Mouse (Mus musculus): ENCODE measurements at regions not wholly inside any gene's neighbourhood (a gene's known extent, or its start where the extent isn't known, plus 50 kb on each side); places are given as distances from the start of the nearest gene placed in this dataset.

- Histone ChIP-seq H3K4me1 (ENCODE audit: control insufficient read depth, insufficient read depth, low read length) (no peaks in the 10 kb centered on the region), H3K36me3 (ENCODE audit: control insufficient read depth, insufficient read depth, low read length) (no peaks in the 10 kb centered on the region), H3K9ac (ENCODE audit: low read depth, low read length) (no peak overlapping the region), H3K79me2 (ENCODE audit: control insufficient read depth, insufficient read depth, low read length) (no peaks in the 10 kb centered on the region), H3K27ac (replicated peaks; ENCODE audit: insufficient read depth, low read depth, low read length) (no peak overlapping the region), H3K27me3 (ENCODE audit: control insufficient read depth, insufficient read depth, low read length) (no peaks in the 10 kb centered on the region), H3K4me3 (ENCODE audit: insufficient read depth, low read depth, low read length) (no peak overlapping the region)
- WGBS, result 46% methylated on average over 2 of the region's 2 CpGs
- no peak for TF ChIP-seq CTCF (IDR thresholded peaks at IDR 0.05; ENCODE audit: low read depth, low read length)
- no peak for DNase-seq (ENCODE audit: extremely low read depth, low read depth, low spot score)
These were observed 809.2 kb downstream of the Robo1 start for GRCm38 (mm10) chr16:73117338-73117737.

GRCm38 (mm10) chr16:73108021-73108452, 799.9 kb downstream of the Robo1 start:
- no peaks in the 10 kb centered on the region for H3K4me1 ChIP-seq (ENCODE audit: control insufficient read depth, insufficient read depth, low read length)
- H3K36me3 ChIP-seq (ENCODE audit: control insufficient read depth, insufficient read depth, low read length), result no peaks in the 10 kb centered on the region
- TF ChIP-seq POLR2A (IDR thresholded peaks at IDR 0.05; ENCODE audit: extremely low read depth, insufficient read depth, low read length) (no peak), CTCF (IDR thresholded peaks at IDR 0.05; ENCODE audit: low read depth, low read length) (no peak)
- no peak overlapping the region for H3K9ac ChIP-seq (ENCODE audit: low read depth, low read length)
- H3K79me2 ChIP-seq (ENCODE audit: control insufficient read depth, insufficient read depth, low read length), result no peaks in the 10 kb centered on the region
- WGBS, result 86% methylated on average over 7 of the region's 7 CpGs
- H3K27ac ChIP-seq (replicated peaks; ENCODE audit: insufficient read depth, low read depth, low read length), result no peak overlapping the region
- no peak overlapping the region for H3K4me3 ChIP-seq (ENCODE audit: insufficient read depth, low read depth, low read length)
- no peaks in the 10 kb centered on the region; the same call in 1 of the 2 replicates for H3K27me3 ChIP-seq (ENCODE audit: control insufficient read depth, insufficient read depth, low read length)
- no peak for DNase-seq (ENCODE audit: extremely low read depth, low read depth, low spot score)

GRCm38 (mm10) chr16:73107608-73108007, 799.5 kb downstream of the Robo1 start:
- Histone ChIP-seq H3K27ac (replicated peaks; ENCODE audit: insufficient read depth, low read depth, low read length) (no peak overlapping the region), H3K4me1 (ENCODE audit: control insufficient read depth, insufficient read depth, low read length) (no peaks in the 10 kb centered on the region), H3K9ac (ENCODE audit: low read depth, low read length) (no peak overlapping the region), H3K36me3 (ENCODE audit: control insufficient read depth, insufficient read depth, low read length) (no peaks in the 10 kb centered on the region), H3K4me3 (ENCODE audit: insufficient read depth, low read depth, low read length) (no peak overlapping the region), H3K79me2 (ENCODE audit: control insufficient read depth, insufficient read depth, low read length) (no peaks in the 10 kb centered on the region), H3K27me3 (ENCODE audit: control insufficient read depth, insufficient read depth, low read length) (no peaks in the 10 kb centered on the region; the same call in 1 of the 2 replicates)
- no peak for TF ChIP-seq CTCF (IDR thresholded peaks at IDR 0.05; ENCODE audit: low read depth, low read length)
- no peak for DNase-seq (ENCODE audit: extremely low read depth, low read depth, low spot score)
- 89% methylated on average over 9 of the region's 9 CpGs for WGBS

GRCm38 (mm10) chr16:73105496-73105895, 797.4 kb downstream of the Robo1 start:
- DNase-seq (ENCODE audit: extremely low read depth, low read depth, low spot score), result no peak
- no peaks in the 10 kb centered on the region for H3K79me2 ChIP-seq (ENCODE audit: control insufficient read depth, insufficient read depth, low read length)
- H3K4me3 ChIP-seq (ENCODE audit: insufficient read depth, low read depth, low read length), result no peak overlapping the region
- WGBS, result 80% methylated on average over 10 of the region's 10 CpGs
- H3K4me1 ChIP-seq (ENCODE audit: control insufficient read depth, insufficient read depth, low read length), result no peaks in the 10 kb centered on the region
- no peaks in the 10 kb centered on the region; the same call in 1 of the 2 replicates for H3K27me3 ChIP-seq (ENCODE audit: control insufficient read depth, insufficient read depth, low read length)
- no peak for TF ChIP-seq POLR2A (IDR thresholded peaks at IDR 0.05; ENCODE audit: extremely low read depth, insufficient read depth, low read length)
- TF ChIP-seq CTCF (IDR thresholded peaks at IDR 0.05; ENCODE audit: low read depth, low read length), result no peak
- H3K36me3 ChIP-seq (ENCODE audit: control insufficient read depth, insufficient read depth, low read length), result no peaks in the 10 kb centered on the region
- no peak overlapping the region for H3K27ac ChIP-seq (replicated peaks; ENCODE audit: insufficient read depth, low read depth, low read length)
- no peak overlapping the region for H3K9ac ChIP-seq (ENCODE audit: low read depth, low read length)

GRCm38 (mm10) chr16:73100273-73100672, 792.2 kb downstream of the Robo1 start:
- 78% methylated on average over 8 of the region's 8 CpGs for WGBS
- no peak for DNase-seq (ENCODE audit: extremely low read depth, low read depth, low spot score)
- Histone ChIP-seq H3K4me1 (ENCODE audit: control insufficient read depth, insufficient read depth, low read length) (no peaks in the 10 kb centered on the region), H3K4me3 (ENCODE audit: insufficient read depth, low read depth, low read length) (no peak overlapping the region), H3K79me2 (ENCODE audit: control insufficient read depth, insufficient read depth, low read length) (no peaks in the 10 kb centered on the region), H3K9ac (ENCODE audit: low read depth, low read length) (no peak overlapping the region), H3K27me3 (ENCODE audit: control insufficient read depth, insufficient read depth, low read length) (no peaks in the 10 kb centered on the region), H3K27ac (replicated peaks; ENCODE audit: insufficient read depth, low read depth, low read length) (no peak overlapping the region), H3K36me3 (ENCODE audit: control insufficient read depth, insufficient read depth, low read length) (no peaks in the 10 kb centered on the region)
- TF ChIP-seq POLR2A (IDR thresholded peaks at IDR 0.05; ENCODE audit: extremely low read depth, insufficient read depth, low read length), result no peak
- no peak for TF ChIP-seq CTCF (IDR thresholded peaks at IDR 0.05; ENCODE audit: low read depth, low read length)

- H3K9ac ChIP-seq (ENCODE audit: low read depth, low read length), result no peak overlapping the region
- DNase-seq (ENCODE audit: extremely low read depth, low read depth, low spot score), result peak; percentile 4
- WGBS, result 27% methylated on average over 4 of the region's 4 CpGs
- H3K27ac ChIP-seq (replicated peaks; ENCODE audit: insufficient read depth, low read depth, low read length), result no peak overlapping the region
- H3K4me3 ChIP-seq (ENCODE audit: insufficient read depth, low read depth, low read length), result no peak overlapping the region
- H3K79me2 ChIP-seq (ENCODE audit: control insufficient read depth, insufficient read depth, low read length), result no peaks in the 10 kb centered on the region
- no peaks in the 10 kb centered on the region for H3K27me3 ChIP-seq (ENCODE audit: control insufficient read depth, insufficient read depth, low read length)
- H3K36me3 ChIP-seq (ENCODE audit: control insufficient read depth, insufficient read depth, low read length), result no peaks in the 10 kb centered on the region
- H3K4me1 ChIP-seq (ENCODE audit: control insufficient read depth, insufficient read depth, low read length), result no peaks in the 10 kb centered on the region
- no peak for TF ChIP-seq POLR2A (IDR thresholded peaks at IDR 0.05; ENCODE audit: extremely low read depth, insufficient read depth, low read length)
- no peak for TF ChIP-seq CTCF (IDR thresholded peaks at IDR 0.05; ENCODE audit: low read depth, low read length)
These were observed 790.7 kb downstream of the Robo1 start for GRCm38 (mm10) chr16:73098760-73099159.

Data from liver, adult 2 months (tissue).